8 mouse cellular contexts compared by ENCODE assay signal in genomic region chr5:32134903-32135335, GRCm38 (mm10). TPM values are rescaled to one million over a fixed set of nuclear protein-coding genes. Genes with fewer than 3 reads are reported as not detected.
DNase-seq lines count a peak whose midpoint lies in the region; ATAC-seq and TF ChIP-seq lines count a peak whose summit lies in the region.

No protein-coding gene starts in this region.

- H3K27ac ChIP-seq in heart, embryonic 10.5 days = peak overlapping the region; percentile 97
- peak overlapping the region; percentile 46 for H3K27ac ChIP-seq in forebrain, embryonic 11.5 days (ENCODE audit: low read depth, low read length)

- no peak for TF ChIP-seq CTCF in G1E (IDR thresholded peaks at IDR 0.05; ENCODE audit: low read depth, low read length)

- H3K9me3 ChIP-seq in heart, embryonic 10.5 days = no peaks in the 10 kb centered on the region
- H3K9me3 ChIP-seq in G1E (replicated peaks) = peaks cover 15% of the 10 kb centered on the region
- no peaks in the 10 kb centered on the region for H3K9me3 ChIP-seq in forebrain, embryonic 11.5 days (ENCODE audit: control insufficient read depth, low read length)

- WGBS in heart, embryonic 10.5 days = under 1% methylated on average over 48 of the region's 54 CpGs
- WGBS in forebrain, embryonic 11.5 days = under 1% methylated on average over 40 of the region's 54 CpGs

- intact Hi-C loops in heart, postnatal 10 days (cut with DNase I) = loop anchor here (5.0 kb wide), 3 partner anchors 68 to 523 kb away; no protein-coding TSS in a partner anchor

- DNase-seq in heart, embryonic 10.5 days (ENCODE audit: low spot score) = no peak
- DNase-seq in heart, postnatal 10 days = no peak
- DNase-seq in G1E (ENCODE audit: low spot score) = peak; percentile 48
- peak; percentile 76 for DNase-seq in forebrain, embryonic 11.5 days (ENCODE audit: low spot score)
- peak; percentile 63 for DNase-seq in kidney, adult 9 months
- peak; percentile 80 for DNase-seq in lung, postnatal 25 days (ENCODE audit: low spot score)
- peak; percentile 29 to 67 for DNase-seq in spleen, postnatal 10 days (ENCODE audit: low spot score in 2 of 2)
- DNase-seq in right cerebral cortex, postnatal 36 days (ENCODE audit: low spot score in 2 of 2) = no peak

- H3K4me1 ChIP-seq in heart, embryonic 10.5 days = peaks cover 44% of the 10 kb centered on the region
- H3K4me1 ChIP-seq in G1E (ENCODE audit: insufficient read depth, low read depth, low read length) = peaks cover 13% of the 10 kb centered on the region
- peaks cover 2% of the 10 kb centered on the region; the same call in 1 of the 2 replicates for H3K4me1 ChIP-seq in forebrain, embryonic 11.5 days (replicated peaks; ENCODE audit: control insufficient read depth, insufficient read depth, low read length)

- peak overlapping the region; percentile 99 for H3K4me2 ChIP-seq in forebrain, embryonic 11.5 days (ENCODE audit: low read depth, low read length, severe bottlenecking)

- H3K27me3 ChIP-seq in heart, embryonic 10.5 days (ENCODE audit: insufficient read depth, poor library complexity, severe bottlenecking) = peaks cover 33% of the 10 kb centered on the region
- H3K27me3 ChIP-seq in G1E (ENCODE audit: insufficient read depth, low read length) = peaks cover 66% of the 10 kb centered on the region
- peaks cover 52% of the 10 kb centered on the region for H3K27me3 ChIP-seq in forebrain, embryonic 11.5 days (ENCODE audit: control insufficient read depth, insufficient read depth, low read length)

- no peak for ATAC-seq in G1E (ENCODE audit: extremely low read depth, insufficient number of reproducible peaks, low FRiP score, poor library complexity, severe bottlenecking)
- ATAC-seq in forebrain, embryonic 11.5 days (replicated peaks; ENCODE audit: low FRiP score) = peak; percentile 72

- H3K4me3 ChIP-seq in heart, embryonic 10.5 days = peak overlapping the region; percentile 81
- peak overlapping the region; percentile 66; the same call in 1 of the 2 replicates for H3K4me3 ChIP-seq in G1E (ENCODE audit: low read depth, low read length)
- peak overlapping the region; percentile 55 for H3K4me3 ChIP-seq in forebrain, embryonic 11.5 days (ENCODE audit: low read depth, low read length)

- H3K36me3 ChIP-seq in heart, embryonic 10.5 days = no peaks in the 10 kb centered on the region
- no peaks in the 10 kb centered on the region for H3K36me3 ChIP-seq in G1E (replicated peaks)
- H3K36me3 ChIP-seq in forebrain, embryonic 11.5 days (ENCODE audit: control insufficient read depth, insufficient read depth, low read length) = no peaks in the 10 kb centered on the region

- peak overlapping the region; percentile 64 for H3K9ac ChIP-seq in forebrain, embryonic 11.5 days (ENCODE audit: low read length)

RNA-seq across cellular contexts. Expression of gene Fosl2, which starts 0.7 kb away (rescaled TPM):
- polyA plus RNA-seq in heart, embryonic 10.5 days (2016; fragmentation: Nextera tagmentation; extraction: Ambion mirVana) = 2.1 TPM in 2 replicates
- 10 to 100 TPM; 21.4 to 22.5 TPM for total RNA-seq in heart, postnatal 10 days (2021)
- total RNA-seq in G1E (2014; fragmentation: Nextera tagmentation) (0.15 and 0.34 TPM in 2 replicates), G1E (2017) (1.1 and 1.8 TPM in 2 replicates)
- 0.42 and 0.72 TPM in 2 replicates for polyA plus RNA-seq in G1E (2012)
- 0.68 and 1.1 TPM in 2 replicates for polyA plus RNA-seq in forebrain, embryonic 11.5 days (2014; fragmentation: Nextera tagmentation; extraction: Ambion mirVana)

Comparison
In these comparisons a context has a peak if more than half of its experiments do, and no peak if none do; other contexts are left out.
1. DNase-seq: peak in G1E (single experiment), forebrain, embryonic 11.5 days (single experiment), kidney, adult 9 months (single experiment), lung, postnatal 25 days (single experiment) and spleen, postnatal 10 days (2 of 2); none in heart, embryonic 10.5 days (single experiment), heart, postnatal 10 days (0 of 2) and right cerebral cortex, postnatal 36 days (0 of 2).
2. Peak in every context shown above with its lines, with median percentiles within 50 percentile points of each other: H3K4me3 ChIP-seq.